ENCODE assay signal across 8 mouse cellular contexts in the genomic region with DNA sequence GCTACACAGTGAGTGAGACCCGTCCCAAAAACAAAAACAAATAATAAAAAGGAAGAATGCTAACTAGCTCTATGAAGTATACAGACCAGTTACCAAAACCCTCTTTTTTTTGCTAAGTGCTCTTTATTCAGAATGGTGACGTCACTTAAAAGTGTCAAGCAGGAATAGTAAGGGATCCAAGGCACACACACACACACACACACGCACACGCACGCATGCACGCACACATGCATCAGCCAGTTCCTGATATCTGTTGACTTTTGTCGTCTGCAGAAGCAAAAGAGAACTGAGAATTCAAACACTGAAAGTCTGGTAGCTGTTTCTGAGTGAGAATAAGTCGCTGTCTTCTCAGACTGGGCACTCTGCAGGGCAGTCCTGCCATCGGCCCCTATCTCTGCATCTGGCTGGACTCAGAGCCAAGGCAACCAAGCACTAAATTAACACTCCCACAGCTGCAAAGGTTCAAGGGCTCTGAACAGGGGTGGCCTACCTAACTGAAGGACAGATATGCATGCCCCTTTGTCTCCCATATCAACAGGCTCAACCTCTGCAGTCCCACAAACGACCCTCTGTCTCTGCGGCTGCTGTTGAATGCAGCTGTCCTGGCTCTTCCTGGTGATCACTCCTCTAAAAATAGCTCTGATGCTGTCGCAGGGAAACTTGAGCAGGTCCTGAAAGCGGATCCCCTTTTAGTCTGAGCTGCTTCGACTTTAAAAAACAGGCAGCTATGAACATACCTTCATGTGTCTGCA.
DNase-seq lines count a peak whose midpoint lies in the region; ATAC-seq and TF ChIP-seq lines count a peak whose summit lies in the region.

No protein-coding gene starts in this region.

- H3K4me2 ChIP-seq in kidney, embryonic 15.5 days = peak overlapping the region; percentile 19; the same call in 1 of the 2 replicates

- no peaks in the 10 kb centered on the region for H3K36me3 ChIP-seq in kidney, embryonic 15.5 days

- H3K4me1 ChIP-seq in kidney, embryonic 15.5 days = peaks cover 44% of the 10 kb centered on the region
- peaks cover 67% of the 10 kb centered on the region for H3K4me1 ChIP-seq in cerebellum, adult 2 months (ENCODE audit: control insufficient read depth, insufficient read depth, low read length)

- TF ChIP-seq POLR2A in cerebellum, adult 2 months (IDR thresholded peaks at IDR 0.05; ENCODE audit: borderline replicate concordance, insufficient read depth, low read length) = no peak

- no peaks in the 10 kb centered on the region for H3K9me3 ChIP-seq in kidney, embryonic 15.5 days (replicated peaks)

- DNase-seq in kidney, postnatal 14 days = no peak
- DNase-seq in thymus, postnatal 4 days = no peak
- DNase-seq in cerebellum, adult 2 months = no peak

- no peak for TF ChIP-seq CTCF in cerebellum, adult 2 months (IDR thresholded peaks at IDR 0.05; ENCODE audit: borderline replicate concordance, insufficient read depth, low read depth, low read length)

- 35% methylated on average over 14 of the region's 14 CpGs for WGBS in kidney, embryonic 15.5 days
- WGBS in cerebellum, adult 2 months = 55% methylated on average over 14 of the region's 14 CpGs

- H3K4me3 ChIP-seq in kidney, embryonic 15.5 days (replicated peaks) = no peak overlapping the region
- H3K4me3 ChIP-seq in cerebellum, adult 2 months (replicated peaks; ENCODE audit: insufficient read depth, low read depth, low read length) = no peak overlapping the region

- H3K9ac ChIP-seq in kidney, embryonic 15.5 days = no peak overlapping the region

- peak; percentile 81 for ATAC-seq in kidney, embryonic 15.5 days (replicated peaks; ENCODE audit: low FRiP score)
- peak; percentile 37; the same call in 1 of the 2 replicates for ATAC-seq in common myeloid progenitor, adult 5-6 weeks (replicated peaks; ENCODE audit: low read depth, poor library complexity, severe bottlenecking)
- ATAC-seq in granulocyte monocyte progenitor cell, adult 5-6 weeks (replicated peaks; ENCODE audit: poor library complexity, severe bottlenecking) = peak; percentile 31; the same call in 1 of the 2 replicates
- peak; percentile 36; the same call in 1 of the 2 replicates for ATAC-seq in megakaryocyte progenitor cell, adult 5-6 weeks (replicated peaks; ENCODE audit: poor library complexity)
- no peak for ATAC-seq in erythroid progenitor cell, adult 5-6 weeks (replicated peaks; ENCODE audit: low FRiP score, poor library complexity, severe bottlenecking)

- no peaks in the 10 kb centered on the region for H3K27me3 ChIP-seq in kidney, embryonic 15.5 days
- H3K27me3 ChIP-seq in cerebellum, adult 2 months (ENCODE audit: control insufficient read depth, insufficient read depth, low read length) = no peaks in the 10 kb centered on the region

- peak overlapping the region; percentile 59 for H3K27ac ChIP-seq in kidney, embryonic 15.5 days
- no peak overlapping the region for H3K27ac ChIP-seq in cerebellum, adult 2 months (ENCODE audit: insufficient read depth, low read length)
